Mouse (Mus musculus) intestine, postnatal 0 days (tissue): Measurements from ENCODE around the gene Rptor. TPM values are rescaled to one million over a fixed set of nuclear protein-coding genes. Genes with fewer than 3 reads are reported as not detected.
A peak's percentile ranks its signal among the peaks of the same experiment; 100 is the strongest.

ENCODE experiments used
- ATAC-seq: fragments of 200-750 bp; cut with Nextera tagmentation; 2 replicates; pipeline ENCODE4 v1.8.0; 2017; ENCODE audit warnings: mild to moderate bottlenecking, moderate TSS enrichment, moderate library complexity
- H3K27ac ChIP-seq: fragments of 300-500 bp; sonication (generic); 2 replicates; pipeline ENCODE4 v1.5.1; 2014; ENCODE audit warnings: mild to moderate bottlenecking, low read depth, low read length, moderate library complexity
- H3K27me3 ChIP-seq: fragments of 300-500 bp; sonication (generic); replicated peaks from 2 replicates; pipeline ENCODE4 v1.6.1; 2014; ENCODE audit warnings: low read length, mixed read lengths; ENCODE audit not compliant: control insufficient read depth, insufficient read depth
- H3K36me3 ChIP-seq: fragments of 300-500 bp; sonication (generic); 2 replicates; pipeline ENCODE4 v1.6.1; 2014; ENCODE audit warnings: mild to moderate bottlenecking, moderate library complexity; ENCODE audit not compliant: control insufficient read depth, insufficient read depth
- H3K4me1 ChIP-seq: fragments of 300-500 bp; sonication (generic); replicated peaks from 2 replicates; pipeline ENCODE4 v1.6.1; 2014; ENCODE audit warnings: antibody characterized with exemption, low read length, mixed read lengths; ENCODE audit not compliant: control insufficient read depth, insufficient read depth
- H3K4me2 ChIP-seq: fragments of 300-500 bp; sonication (generic); replicated peaks from 2 replicates; pipeline ENCODE4 v1.6.1; 2014; ENCODE audit warnings: low read depth, mild to moderate bottlenecking, moderate library complexity
- H3K4me3 ChIP-seq: fragments of 300-500 bp; sonication (generic); 2 replicates; pipeline ENCODE4 v1.5.1; 2014; ENCODE audit warnings: low read depth, low read length
- H3K9ac ChIP-seq: fragments of 300-500 bp; sonication (generic); 2 replicates; pipeline ENCODE4 v1.6.1; 2014; ENCODE audit warnings: mild to moderate bottlenecking, low read depth, low read length
- H3K9me3 ChIP-seq: fragments of 300-500 bp; sonication (generic); 2 replicates; pipeline ENCODE4 v1.6.1; 2016; ENCODE audit warnings: mixed run types; ENCODE audit not compliant: control insufficient read depth
- CTCF ChIP-seq: sonication (generic); IDR thresholded peaks from 2 replicates; pipeline ENCODE4 v1.5.1; 2016; ENCODE audit warnings: low read depth, mild to moderate bottlenecking, control low read depth, antibody characterized with exemption, moderate library complexity
- WGBS: fragments of 180-500 bp; shearing (Covaris S2); extraction: QIAGEN DNeasy Blood & Tissue Kit; methylation state at CpG from one replicate; pipeline ENCODE4 v1.1.7; 2014; 5-methylcytosine and 5-hydroxymethylcytosine counted together
- polyA plus RNA-seq: library from polyadenylated mRNA; unstranded; fragments of >200 nt; fragmentation: Nextera tagmentation; extraction: Ambion mirVana; gene quantifications from 2 replicates; pipeline ENCODE4 v1.2.1, GENCODE M21; 2015

Gene Rptor
- polyA plus RNA-seq, 1 experiment from 2014 or later, result 5.1 TPM

DNA sequence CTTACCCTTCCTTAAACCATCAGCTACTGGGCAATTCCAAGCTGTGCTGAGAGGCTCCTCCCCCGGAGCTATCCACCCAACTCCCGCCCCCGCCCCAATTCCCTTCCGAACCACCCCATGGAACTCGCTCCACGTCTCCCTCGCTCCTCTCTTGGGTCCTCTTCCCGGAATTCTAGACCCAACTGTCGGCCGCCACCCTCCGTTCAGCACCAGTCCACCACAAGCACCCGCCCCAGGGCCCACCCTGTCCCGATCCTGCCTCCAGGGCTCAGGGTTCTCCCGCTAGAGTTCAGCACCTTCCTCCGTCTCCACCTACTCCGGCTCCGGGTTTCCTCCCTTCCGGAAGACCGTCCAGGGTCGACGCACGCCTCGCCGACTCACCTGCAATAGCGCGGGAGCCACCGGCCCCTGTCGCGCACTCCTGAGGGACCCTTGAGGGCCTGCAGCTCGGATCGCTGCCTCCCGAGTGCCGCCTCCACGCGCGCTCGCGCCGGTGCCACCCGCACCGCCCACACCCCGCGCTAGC lies 339.6 kb downstream of the Rptor start:
- Histone ChIP-seq H3K4me1 (peaks cover 32% of the 10 kb centered on the region), H3K9ac (peak overlapping the region; percentile 60), H3K9me3 (no peaks in the 10 kb centered on the region), H3K27me3 (no peaks in the 10 kb centered on the region), H3K36me3 (no peaks in the 10 kb centered on the region), H3K27ac (peak overlapping the region; percentile 70), H3K4me2 (peak overlapping the region; percentile 99), H3K4me3 (peak overlapping the region; percentile 73)
- under 1% methylated on average over 41 of the region's 43 CpGs for WGBS
- TF ChIP-seq CTCF, result no peak
- peak; percentile 55 for ATAC-seq

DNA sequence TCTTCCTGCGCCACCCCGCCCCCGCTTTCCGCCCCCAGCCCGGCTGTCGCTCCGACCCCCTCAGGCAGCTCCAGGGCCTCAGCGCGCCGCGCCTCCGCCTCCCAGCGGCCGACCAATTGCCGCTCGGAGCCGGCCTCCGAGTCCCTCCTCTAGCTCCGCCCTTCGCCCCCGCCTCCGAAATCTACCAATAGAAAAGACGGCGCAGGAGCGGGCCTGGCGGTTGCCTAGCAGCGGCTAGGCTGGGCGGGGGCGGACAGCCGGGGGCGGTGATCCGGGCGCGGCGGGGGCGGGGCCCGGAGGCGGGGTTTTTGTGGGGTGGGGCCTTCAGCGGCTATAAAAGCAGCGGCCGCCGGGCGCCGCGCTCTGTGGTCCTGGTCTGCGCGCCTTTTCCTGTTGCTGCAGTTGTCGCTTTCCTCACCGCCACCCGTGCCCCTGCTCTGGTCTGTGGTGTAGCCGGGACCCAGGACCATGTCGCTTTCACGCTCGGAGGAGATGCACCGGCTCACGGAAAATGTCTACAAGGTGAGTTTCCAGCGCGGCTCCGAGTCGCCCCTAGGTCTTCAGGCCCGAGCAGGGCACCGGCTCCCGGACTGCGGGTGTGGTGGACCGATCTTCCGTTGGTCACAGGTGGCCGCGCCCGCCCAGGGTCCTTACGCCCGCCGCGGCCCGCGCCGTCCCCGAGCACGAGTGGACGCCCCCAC lies 340.2 kb downstream of the Rptor start, which contains the start of gene Baiap2:
Gene Baiap2, plus strand, starts transcription at position 37 of the 701 bp plus-strand sequence.
- under 1% methylated on average over 73 of the region's 79 CpGs for WGBS
- H3K27ac ChIP-seq, result peak within 1 kb of the TSS; percentile 70
- peak; percentile 96 for ATAC-seq
- H3K4me3 ChIP-seq, result peak within 1 kb of the TSS; percentile 73
- H3K4me2 ChIP-seq, result peak within 1 kb of the TSS; percentile 99
- H3K9me3 ChIP-seq, result no peaks in the 10 kb centered on the region
- peak within 1 kb of the TSS; percentile 76 for H3K9ac ChIP-seq
- H3K36me3 ChIP-seq, result no peaks in the 10 kb centered on the region
- no peaks in the 10 kb centered on the region for H3K27me3 ChIP-seq
- H3K4me1 ChIP-seq, result peaks cover 30% of the 10 kb centered on the region
- TF ChIP-seq CTCF, result 0 out of 2 replicates have a peak, but pooled peaks have one; percentile 7

DNA sequence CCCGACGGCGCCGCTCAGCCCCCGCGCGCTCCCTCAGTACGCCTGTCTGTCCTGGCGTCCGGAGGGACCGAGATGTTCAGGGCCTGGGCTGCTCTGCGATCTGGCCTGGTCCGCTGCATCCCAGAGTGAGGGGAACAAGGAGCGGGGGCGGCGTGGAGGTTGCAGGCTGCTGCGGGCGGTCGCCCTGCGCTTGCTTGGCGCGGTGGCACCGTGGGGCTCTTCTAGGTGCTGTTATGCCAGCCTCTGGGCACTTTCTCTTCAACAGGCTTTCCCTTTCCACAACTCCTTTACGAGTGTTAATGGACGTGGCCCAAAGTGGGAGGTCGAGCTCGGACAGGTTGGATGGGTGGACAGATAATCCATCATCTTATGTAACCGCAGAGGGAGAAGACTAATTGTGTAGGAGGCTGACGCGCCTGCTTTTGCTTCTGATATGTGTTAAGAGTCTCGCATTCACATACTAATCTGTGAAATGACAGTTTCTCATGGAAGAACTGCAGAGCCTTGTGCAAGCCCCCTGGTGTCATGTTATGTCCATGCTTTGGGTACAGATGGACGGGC lies 340.8 kb downstream of the Rptor start:
- peaks cover 23% of the 10 kb centered on the region for H3K4me1 ChIP-seq
- peak overlapping the region; percentile 99 for H3K4me2 ChIP-seq
- H3K36me3 ChIP-seq, result no peaks in the 10 kb centered on the region
- peak overlapping the region; percentile 73 for H3K4me3 ChIP-seq
- no peaks in the 10 kb centered on the region for H3K27me3 ChIP-seq
- ATAC-seq, result no peak
- peak; percentile 38 for TF ChIP-seq CTCF
- H3K27ac ChIP-seq, result no peak overlapping the region
- 8% methylated on average over 32 of the region's 32 CpGs for WGBS
- H3K9ac ChIP-seq, result peak overlapping the region; percentile 76
- no peaks in the 10 kb centered on the region for H3K9me3 ChIP-seq

DNA sequence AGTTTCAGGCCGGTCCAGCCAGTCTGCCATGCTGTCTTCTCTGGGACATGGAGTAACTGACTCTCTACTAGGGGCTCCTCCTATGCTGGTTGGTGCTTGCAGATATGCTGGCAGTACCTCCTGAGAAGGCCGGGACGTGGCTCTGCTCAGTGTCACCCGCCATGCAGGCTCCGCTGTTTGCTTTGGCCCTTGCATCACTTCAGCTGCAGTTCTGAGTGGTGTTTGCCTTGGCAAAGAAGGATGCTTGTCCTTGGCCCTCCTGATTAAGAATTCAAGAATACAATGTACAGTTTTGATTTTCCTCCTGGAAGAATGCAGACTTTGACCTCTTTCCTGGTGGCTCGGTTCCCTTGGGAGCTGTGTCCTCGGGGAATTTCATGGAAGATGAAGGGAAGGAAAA lies 342.6 kb downstream of the Rptor start:
- Histone ChIP-seq H3K4me3 (no peak overlapping the region), H3K27ac (no peak overlapping the region), H3K9me3 (no peaks in the 10 kb centered on the region), H3K36me3 (no peaks in the 10 kb centered on the region), H3K4me2 (no peak overlapping the region), H3K9ac (no peak overlapping the region), H3K27me3 (no peaks in the 10 kb centered on the region), H3K4me1 (peaks cover 16% of the 10 kb centered on the region)
- WGBS, result 59% methylated on average over 7 of the region's 7 CpGs
- TF ChIP-seq CTCF, result no peak
- no peak for ATAC-seq

DNA sequence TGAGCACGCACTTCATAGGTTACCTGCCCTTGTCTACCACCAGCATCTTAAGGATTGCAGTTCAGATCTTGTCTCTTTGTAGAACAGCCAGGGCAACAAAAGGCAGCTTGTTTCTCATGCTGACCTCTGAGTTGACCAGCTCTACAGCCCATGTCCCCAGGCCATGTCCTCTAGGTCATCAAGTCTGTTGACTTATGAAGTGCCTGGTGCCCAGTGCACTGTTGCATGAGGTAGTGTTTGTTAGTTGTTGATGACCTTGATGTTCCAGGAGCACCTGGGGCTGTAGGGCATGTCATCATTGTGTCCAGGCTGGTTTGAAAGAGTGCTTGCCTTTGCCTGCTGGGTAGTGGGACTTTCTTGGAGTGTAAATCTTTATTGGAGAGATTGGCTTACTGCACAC lies 344.7 kb downstream of the Rptor start:
- Histone ChIP-seq H3K4me3 (no peak overlapping the region), H3K9me3 (no peaks in the 10 kb centered on the region), H3K27ac (no peak overlapping the region), H3K4me1 (peaks cover 16% of the 10 kb centered on the region), H3K9ac (no peak overlapping the region), H3K4me2 (no peak overlapping the region), H3K27me3 (no peaks in the 10 kb centered on the region), H3K36me3 (no peaks in the 10 kb centered on the region)
- ATAC-seq, result no peak
- TF ChIP-seq CTCF, result no peak
- 97% methylated on average over 1 of the region's 1 CpGs for WGBS

DNA sequence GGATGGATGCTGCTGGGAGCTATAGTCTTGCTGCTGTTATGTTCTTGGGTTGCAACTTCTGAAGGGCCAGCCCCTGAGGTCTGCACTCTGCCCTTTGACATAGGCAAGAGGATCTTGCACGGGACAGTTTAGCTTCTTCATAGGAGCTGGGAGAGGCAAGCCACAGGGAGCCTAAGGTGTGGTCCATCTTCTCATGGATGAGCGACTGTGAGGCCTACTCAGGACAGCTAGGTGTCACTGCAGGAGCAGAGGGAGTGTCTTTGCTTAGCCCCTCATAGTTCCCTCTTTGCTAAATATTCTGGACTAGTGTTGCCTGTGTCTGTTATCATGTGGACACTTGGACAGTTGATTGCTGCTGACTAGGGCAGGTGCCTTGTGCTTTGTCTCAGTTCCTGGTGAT lies 345.2 kb downstream of the Rptor start:
- H3K27me3 ChIP-seq, result no peaks in the 10 kb centered on the region
- H3K9me3 ChIP-seq, result no peaks in the 10 kb centered on the region
- H3K4me3 ChIP-seq, result no peak overlapping the region
- peak; percentile 63 for TF ChIP-seq CTCF
- no peak overlapping the region for H3K27ac ChIP-seq
- no peaks in the 10 kb centered on the region for H3K36me3 ChIP-seq
- peaks cover 16% of the 10 kb centered on the region for H3K4me1 ChIP-seq
- WGBS, result 46% methylated on average over 2 of the region's 2 CpGs
- no peak for ATAC-seq
- no peak overlapping the region for H3K4me2 ChIP-seq
- no peak overlapping the region for H3K9ac ChIP-seq
